17 mouse cellular contexts compared by ENCODE assay signal in genomic region chr4:62723795-62724194, GRCm38 (mm10).
"Had no signal": no experiment of that assay in that cellular context is flagged by ENCODE, and none has a peak within 500 bp of the region (broad histone marks: within the 10 kb centered on the region; RNA-seq: fewer than 3 reads in every experiment).

No protein-coding gene starts in this region.

- H3K27ac ChIP-seq: midbrain, embryonic 10.5 days; midbrain, embryonic 12.5 days; neural tube, embryonic 13.5 days; neural tube, embryonic 15.5 days had no signal

- H3K4me3 ChIP-seq: midbrain, embryonic 10.5 days; midbrain, embryonic 12.5 days; myocyte; neural tube, embryonic 13.5 days; neural tube, embryonic 15.5 days had no signal

- DNase-seq: lung, adult 18-20 months; lung, embryonic 14.5 days; lung, postnatal 10 days; lung, postnatal 4 days; midbrain, embryonic 14.5 days; retina, postnatal 1 day; right cerebral cortex, adult 18-20 months; right cerebral cortex, postnatal 25 days; right cerebral cortex, postnatal 4 days; spleen, adult 18-20 months; thymus, adult 18-20 months; thymus, postnatal 36 days had no signal

- H3K36me3 ChIP-seq: midbrain, embryonic 10.5 days; midbrain, embryonic 12.5 days; neural tube, embryonic 13.5 days; neural tube, embryonic 15.5 days had no signal

- H3K27me3 ChIP-seq: midbrain, embryonic 12.5 days; neural tube, embryonic 13.5 days; neural tube, embryonic 15.5 days had no signal
